Mouse (Mus musculus) cerebellum, adult 11 months (tissue): ENCODE data around the gene Dusp3.

Experiments
- DNase-seq: peaks from one replicate; pipeline ENCODE4 v3.0.0; 2022

Dusp3 gene

DNA sequence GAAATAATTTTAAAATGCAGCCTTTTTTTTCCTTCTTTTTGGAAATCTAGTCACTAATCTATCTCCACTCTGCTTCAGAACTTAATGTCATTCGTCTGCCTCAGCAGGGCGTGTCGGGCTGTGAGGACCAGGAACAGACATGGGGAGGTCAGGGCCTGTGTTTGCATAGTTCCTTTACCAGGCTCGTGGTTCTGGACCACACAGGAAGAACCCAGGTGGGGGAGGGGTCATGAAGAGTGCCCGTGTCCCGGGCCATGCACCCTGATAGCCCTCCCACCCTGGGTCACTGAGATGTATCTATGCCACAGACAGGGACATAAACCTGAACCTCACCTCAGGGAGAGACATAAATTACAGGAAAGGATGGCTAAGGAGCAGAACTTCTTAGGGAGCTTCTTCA, 12.6 kb downstream of the Dusp3 start:
- DNase-seq = no peak

GRCm38 (mm10) chr11:101973496-101973895, 13.3 kb downstream of the Dusp3 start:
- DNase-seq = no peak

DNA sequence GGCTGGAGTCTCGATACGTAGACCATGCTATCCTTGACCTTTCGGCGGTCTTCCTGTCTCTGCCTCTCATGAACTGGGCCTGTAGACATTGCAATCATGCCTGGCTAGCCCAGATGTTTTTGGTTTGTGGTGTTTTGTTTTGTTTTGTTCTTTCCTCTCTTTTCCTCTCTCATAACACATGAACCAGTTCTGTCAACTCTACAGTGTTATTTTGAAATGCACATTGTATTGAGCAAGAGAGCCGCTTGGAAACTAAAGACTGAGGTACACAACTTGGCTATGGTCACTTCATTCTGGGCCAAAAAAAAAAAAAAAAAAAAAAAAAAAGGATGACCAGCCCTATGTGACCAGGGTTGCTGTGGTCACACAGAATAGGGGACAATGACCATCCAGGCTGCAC, 14.2 kb downstream of the Dusp3 start:
- no peak for DNase-seq

DNA sequence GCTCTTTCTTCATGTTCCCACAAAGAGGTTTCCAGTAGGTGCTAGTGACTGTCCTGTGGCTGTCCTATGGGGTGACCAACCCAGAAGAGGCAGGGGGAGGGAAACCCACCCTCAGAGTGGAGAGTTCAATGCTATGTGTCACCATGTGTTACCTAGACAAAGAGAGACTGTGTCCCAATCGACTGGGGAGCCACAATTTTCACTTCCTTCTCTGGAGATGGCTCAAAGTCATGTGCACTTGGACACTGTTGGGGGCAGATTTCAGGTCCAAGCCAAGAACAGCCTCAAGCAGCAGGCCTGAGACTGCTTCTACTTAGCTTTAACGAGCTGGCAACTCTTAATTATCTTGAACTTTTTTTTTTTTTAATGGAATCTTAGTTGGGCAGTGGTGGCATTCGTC, 14.7 kb downstream of the Dusp3 start:
- DNase-seq = no peak

- no peak for DNase-seq
Observed at GRCm38 (mm10) chr11:101971410-101971809, 15.4 kb downstream of the Dusp3 start.

GRCm38 (mm10) chr11:101969835-101970234, 17.0 kb downstream of the Dusp3 start:
- DNase-seq = no peak

DNA sequence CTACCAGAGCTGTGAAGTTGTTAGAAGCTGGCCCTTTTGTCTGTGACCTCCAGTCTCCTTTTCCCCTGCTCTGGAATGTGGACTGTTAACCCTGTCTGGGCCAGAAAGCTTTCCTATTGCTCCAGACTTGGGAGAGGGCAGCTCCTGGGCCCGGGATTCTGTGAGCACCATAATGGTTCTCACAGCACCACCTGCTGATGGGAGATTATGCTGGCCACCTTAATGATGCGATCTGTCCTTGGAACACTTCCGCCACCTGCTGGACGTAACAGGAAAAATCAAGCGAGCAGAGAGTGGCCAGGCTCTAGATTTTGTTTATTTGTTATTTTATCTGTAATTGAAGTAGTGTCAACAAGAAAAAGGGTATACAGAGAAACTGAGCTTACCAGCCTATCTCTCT, 18.0 kb downstream of the Dusp3 start:
- peak; percentile 81 for DNase-seq

DNA sequence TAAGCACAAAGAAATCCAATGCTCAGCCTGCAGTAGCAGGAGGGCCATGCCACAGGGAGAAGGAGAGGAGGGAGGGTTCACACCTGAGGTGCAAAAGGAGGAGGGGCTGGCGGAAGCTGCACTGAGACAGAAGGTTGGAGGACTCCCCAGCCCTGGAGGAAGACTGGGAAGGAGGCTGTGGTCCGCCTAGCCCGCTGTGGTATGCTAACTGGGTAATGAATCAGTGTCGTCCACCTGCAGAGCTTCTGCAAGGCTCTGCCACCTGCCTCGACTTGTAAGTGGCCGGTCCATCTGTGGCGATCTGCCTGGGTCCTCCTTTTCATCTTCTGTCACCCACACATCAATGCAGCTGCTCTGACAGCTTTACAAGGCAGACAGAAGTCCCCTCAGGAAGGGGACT, 18.5 kb downstream of the Dusp3 start:
- no peak for DNase-seq

- DNase-seq = no peak
Observed at GRCm38 (mm10) chr11:101966965-101967614, 19.7 kb downstream of the Dusp3 start, which contains the start of gene Sost. Sost (minus strand) TSS chr11:101967015.

GRCm38 (mm10) chr11:101965553-101965952, 21.3 kb downstream of the Dusp3 start:
- DNase-seq = no peak

- no peak for DNase-seq
Observed at GRCm38 (mm10) chr11:101964647-101965046, 22.2 kb downstream of the Dusp3 start.

DNA sequence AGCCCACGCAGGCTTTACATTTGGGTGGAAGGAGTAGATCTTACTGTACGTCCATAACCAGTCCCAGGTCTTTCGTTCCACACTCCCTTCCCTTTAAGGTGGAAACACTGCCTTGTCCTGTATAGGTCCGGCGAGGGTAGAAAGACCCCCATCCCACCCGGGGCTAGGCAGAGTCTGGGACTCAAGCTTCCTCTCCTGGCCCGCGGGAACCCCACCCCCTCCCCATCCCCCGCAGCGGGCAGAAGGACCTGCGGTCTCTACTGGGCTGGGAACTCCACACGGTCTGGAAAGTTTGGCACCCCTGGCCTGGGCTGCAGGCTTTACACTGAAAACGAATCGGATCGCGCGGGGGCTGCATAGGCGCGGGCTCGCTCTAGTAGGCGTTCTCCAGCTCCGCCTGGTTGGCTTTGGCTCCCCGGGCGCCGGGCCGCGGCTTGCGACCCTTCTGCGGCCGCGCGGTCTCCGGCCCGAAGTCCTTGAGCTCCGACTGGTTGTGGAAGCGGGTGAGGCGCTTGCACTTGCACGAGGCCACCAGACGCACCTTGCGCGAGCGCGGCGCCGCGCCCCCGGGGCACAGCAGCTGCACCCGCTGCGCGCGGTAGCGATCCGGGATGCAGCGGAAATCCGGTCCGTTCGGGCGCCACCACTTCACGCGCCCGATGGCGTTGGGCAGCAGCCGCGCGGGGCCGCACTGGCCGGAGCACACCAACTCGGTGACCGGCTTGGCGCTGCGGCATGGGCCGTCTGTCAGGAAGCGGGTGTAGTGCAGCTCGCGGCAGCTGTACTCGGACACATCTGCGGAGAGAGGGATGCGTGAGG, 23.1 kb downstream of the Dusp3 start:
- no peak for DNase-seq

DNA sequence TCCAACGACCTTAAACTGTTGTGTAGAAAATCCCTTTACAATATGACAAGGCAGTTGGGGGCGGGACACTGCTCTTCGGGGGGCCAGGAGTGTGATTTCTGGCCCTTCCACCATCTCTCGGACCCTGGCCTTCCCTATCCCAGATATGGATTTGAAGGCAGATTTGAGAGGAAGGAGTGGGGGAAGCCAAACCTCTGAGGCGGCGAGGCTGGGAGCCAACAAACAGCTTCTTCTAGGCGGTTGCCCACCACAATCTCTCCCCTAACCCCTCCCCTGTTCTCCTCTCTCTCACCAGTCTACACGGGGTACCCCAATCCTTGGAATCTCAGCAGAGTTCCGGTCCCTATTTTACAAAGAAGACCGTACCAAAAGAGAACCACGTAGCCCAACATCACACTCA, 23.8 kb downstream of the Dusp3 start:
- no peak for DNase-seq

GRCm38 (mm10) chr11:101957476-101957875, 29.3 kb downstream of the Dusp3 start:
- no peak for DNase-seq

GRCm38 (mm10) chr11:101953441-101953840, 33.4 kb downstream of the Dusp3 start:
- DNase-seq = no peak

DNA sequence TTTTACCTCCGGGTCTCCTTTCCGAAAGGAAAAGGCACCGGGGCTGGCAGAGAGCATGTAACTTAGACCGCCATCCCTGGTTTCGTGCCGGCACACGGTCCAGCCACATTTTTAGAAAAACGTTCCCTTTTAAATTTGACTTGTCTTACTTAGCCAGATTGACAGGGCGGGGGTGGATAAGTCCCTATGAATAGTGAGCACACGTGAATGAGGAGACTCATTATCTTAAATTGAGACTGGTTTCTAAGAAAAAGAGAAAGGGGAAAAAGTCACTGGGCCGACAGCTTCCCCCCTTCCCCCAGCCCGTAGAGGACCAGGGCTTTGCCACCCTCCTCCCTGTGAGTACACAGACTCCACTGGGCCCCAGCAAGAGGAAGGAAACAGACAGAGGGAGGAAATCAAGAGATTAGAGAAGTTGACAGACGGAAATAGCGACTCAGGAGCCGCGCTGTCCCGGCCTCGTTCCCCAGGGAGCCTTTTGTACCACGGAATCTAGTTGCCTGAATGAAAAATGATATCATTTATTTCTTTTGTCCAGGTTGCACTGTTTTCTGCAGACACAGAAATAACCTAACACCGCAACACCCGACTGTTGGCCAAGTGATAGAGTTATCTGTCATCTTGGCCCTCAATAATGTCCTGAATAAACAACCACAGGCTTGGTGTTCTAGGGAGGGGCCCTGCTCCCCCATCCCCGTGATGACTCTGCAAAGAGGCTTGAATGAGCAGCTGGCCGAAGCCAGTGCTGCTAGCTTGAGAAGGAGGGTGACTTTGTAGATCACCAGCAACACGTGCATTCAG, 34.1 kb downstream of the Dusp3 start:
- no peak for DNase-seq

- DNase-seq = no peak
Observed at GRCm38 (mm10) chr11:101950021-101950420, 36.8 kb downstream of the Dusp3 start.

DNA sequence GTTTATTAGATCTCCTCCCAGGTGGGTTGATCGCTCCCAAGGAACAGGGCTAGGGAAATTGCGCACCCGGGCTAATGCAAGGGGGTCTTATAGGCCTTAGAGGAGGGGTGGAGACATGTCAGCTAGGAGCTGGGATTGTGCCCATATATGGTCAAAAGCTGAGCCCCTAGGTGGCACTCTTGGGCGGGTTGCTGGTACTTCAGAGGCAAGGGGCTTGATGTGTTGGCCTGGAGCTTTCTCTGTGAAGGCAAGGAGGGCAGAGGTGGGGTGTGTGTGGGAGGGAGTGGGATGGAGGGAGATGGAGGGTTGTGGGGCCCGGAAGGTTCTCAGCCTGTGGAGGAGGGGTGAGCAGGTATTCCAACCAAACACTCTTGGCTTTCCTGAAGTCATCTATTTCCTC, 40.3 kb downstream of the Dusp3 start:
- no peak for DNase-seq

GRCm38 (mm10) chr11:101943055-101943454, 43.8 kb downstream of the Dusp3 start:
- DNase-seq = peak; percentile 88

- DNase-seq = peak; percentile 17
Observed at GRCm38 (mm10) chr11:101937108-101937507, 49.7 kb downstream of the Dusp3 start.

DNA sequence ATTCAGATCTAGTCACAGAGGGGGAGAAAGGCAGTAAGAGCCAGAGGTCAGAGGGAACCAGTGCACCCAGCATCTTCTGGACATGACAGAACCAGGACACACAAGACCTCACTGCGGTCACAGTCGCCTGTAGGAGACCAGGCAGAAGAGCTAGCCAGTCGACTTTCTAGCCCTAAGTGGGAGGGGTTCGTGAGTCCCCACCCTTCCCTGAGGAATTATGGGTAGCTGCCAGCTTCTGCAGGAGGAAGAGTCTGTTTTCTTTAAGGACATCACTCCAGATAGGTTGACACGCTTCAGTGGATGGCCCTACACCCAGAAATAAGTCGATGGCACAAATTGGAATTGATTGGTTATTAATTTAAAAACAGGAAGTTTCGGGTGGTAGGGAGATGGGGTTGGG, 50.4 kb downstream of the Dusp3 start:
- no peak for DNase-seq

- no peak for DNase-seq
Observed at GRCm38 (mm10) chr11:101935743-101936142, 51.1 kb downstream of the Dusp3 start.

- no peak for DNase-seq
Observed at GRCm38 (mm10) chr11:101931978-101932377, 54.8 kb downstream of the Dusp3 start.
